In genomic region chr2:129536377-129536776, GRCm38 (mm10) we compare ENCODE assay signal across 22 mouse cellular contexts. TPM values are rescaled to one million over a fixed set of nuclear protein-coding genes. Genes with fewer than 3 reads are reported as not detected.
DNase-seq lines count a peak whose midpoint lies in the region; ATAC-seq and TF ChIP-seq lines count a peak whose summit lies in the region.
"Had no signal": no experiment of that assay in that cellular context is flagged by ENCODE, and none has a peak within 500 bp of the region (broad histone marks: within the 10 kb centered on the region; RNA-seq: fewer than 3 reads in every experiment).

Gene F830045P16Rik (minus strand): TSS chr2:129536602.

- no peak within 1 kb of the TSS for H3K4me2 ChIP-seq in forebrain, embryonic 11.5 days (ENCODE audit: low read depth, low read length, severe bottlenecking)
- H3K4me2 ChIP-seq in forebrain, embryonic 13.5 days: no peak within 1 kb of the TSS
- no peak within 1 kb of the TSS for H3K4me2 ChIP-seq in hindbrain, embryonic 12.5 days (replicated peaks)
- H3K4me2 ChIP-seq in hindbrain, postnatal 0 days (ENCODE audit: low read depth, low read length): no peak within 1 kb of the TSS
- H3K4me2 ChIP-seq in neural tube, embryonic 13.5 days: no peak within 1 kb of the TSS
- H3K4me2 ChIP-seq in midbrain, embryonic 13.5 days (replicated peaks): no peak within 1 kb of the TSS
- H3K4me2 ChIP-seq: embryonic facial prominence, embryonic 12.5 days; liver, embryonic 13.5 days; lung, embryonic 15.5 days had no signal

- no peak within 1 kb of the TSS for H3K4me3 ChIP-seq in forebrain, embryonic 11.5 days (ENCODE audit: low read depth, low read length)
- H3K4me3 ChIP-seq in forebrain, embryonic 13.5 days: no peak within 1 kb of the TSS
- no peak within 1 kb of the TSS for H3K4me3 ChIP-seq in hindbrain, embryonic 12.5 days
- H3K4me3 ChIP-seq in hindbrain, postnatal 0 days (ENCODE audit: low read length): no peak within 1 kb of the TSS
- no peak within 1 kb of the TSS for H3K4me3 ChIP-seq in neural tube, embryonic 13.5 days
- H3K4me3 ChIP-seq in midbrain, embryonic 13.5 days (replicated peaks): no peak within 1 kb of the TSS
- H3K4me3 ChIP-seq: embryonic facial prominence, embryonic 12.5 days; liver, embryonic 13.5 days; lung, embryonic 15.5 days had no signal

- ATAC-seq in forebrain, embryonic 11.5 days (replicated peaks; ENCODE audit: low FRiP score): no peak
- ATAC-seq in forebrain, embryonic 13.5 days: no peak
- no peak for ATAC-seq in hindbrain, embryonic 12.5 days (ENCODE audit: low FRiP score)
- ATAC-seq in hindbrain, postnatal 0 days: no peak
- ATAC-seq in neural tube, embryonic 13.5 days (ENCODE audit: low read depth): no peak
- ATAC-seq in midbrain, embryonic 13.5 days: no peak

- no peak within 1 kb of the TSS for H3K9ac ChIP-seq in forebrain, embryonic 11.5 days (ENCODE audit: low read length)
- no peak within 1 kb of the TSS for H3K9ac ChIP-seq in forebrain, embryonic 13.5 days
- no peak within 1 kb of the TSS for H3K9ac ChIP-seq in hindbrain, embryonic 12.5 days
- no peak within 1 kb of the TSS for H3K9ac ChIP-seq in hindbrain, postnatal 0 days (replicated peaks; ENCODE audit: low read length)
- H3K9ac ChIP-seq in neural tube, embryonic 13.5 days: 0 out of 2 replicates have a peak within 1 kb of the TSS, but pooled peaks have one; percentile 8
- no peak within 1 kb of the TSS; the same call in 1 of the 2 replicates for H3K9ac ChIP-seq in midbrain, embryonic 13.5 days (replicated peaks)
- H3K9ac ChIP-seq: embryonic facial prominence, embryonic 12.5 days; liver, embryonic 13.5 days; lung, embryonic 15.5 days had no signal

- peak; percentile 44 for DNase-seq in forebrain, embryonic 11.5 days (ENCODE audit: low spot score)
- no peak for DNase-seq in hindbrain, postnatal 0 days (ENCODE audit: low spot score)
- no peak for DNase-seq in neural tube, embryonic 10.5 days (ENCODE audit: extremely low spot score, low spot score)
- no peak for DNase-seq in urinary bladder, postnatal 4 days (ENCODE audit: low spot score in 2 of 2)
- DNase-seq: adrenal gland, postnatal 10 days; kidney, adult 8-10 months; liver, embryonic 13.5 days; spleen, adult 18-20 months had no signal

- 47% methylated on average over 2 of the region's 2 CpGs for WGBS in forebrain, embryonic 11.5 days
- WGBS in forebrain, embryonic 13.5 days: 57% methylated on average over 2 of the region's 2 CpGs
- 58% methylated on average over 2 of the region's 2 CpGs for WGBS in hindbrain, embryonic 12.5 days
- 62% methylated on average over 2 of the region's 2 CpGs for WGBS in hindbrain, postnatal 0 days
- 57% methylated on average over 2 of the region's 2 CpGs for WGBS in neural tube, embryonic 13.5 days
- 52% methylated on average over 2 of the region's 2 CpGs for WGBS in midbrain, embryonic 13.5 days

- no peaks in the 10 kb centered on the region for H3K27me3 ChIP-seq in forebrain, embryonic 11.5 days (ENCODE audit: control insufficient read depth, insufficient read depth, low read length)
- H3K27me3 ChIP-seq in forebrain, embryonic 13.5 days: no peaks in the 10 kb centered on the region
- peaks cover 30% of the 10 kb centered on the region for H3K27me3 ChIP-seq in hindbrain, embryonic 12.5 days
- H3K27me3 ChIP-seq in hindbrain, postnatal 0 days (ENCODE audit: insufficient read depth, low read length): no peaks in the 10 kb centered on the region
- H3K27me3 ChIP-seq in neural tube, embryonic 13.5 days: peaks cover 13% of the 10 kb centered on the region
- H3K27me3 ChIP-seq in midbrain, embryonic 13.5 days: peaks cover 3% of the 10 kb centered on the region; the same call in 1 of the 2 replicates
- H3K27me3 ChIP-seq: CH12.LX; embryonic facial prominence, embryonic 12.5 days; liver, embryonic 13.5 days; lung, embryonic 15.5 days had no signal

- H3K36me3 ChIP-seq in forebrain, embryonic 11.5 days (ENCODE audit: control insufficient read depth, insufficient read depth, low read length): no peaks in the 10 kb centered on the region
- no peaks in the 10 kb centered on the region for H3K36me3 ChIP-seq in forebrain, embryonic 13.5 days (ENCODE audit: poor library complexity, severe bottlenecking)
- no peaks in the 10 kb centered on the region for H3K36me3 ChIP-seq in hindbrain, embryonic 12.5 days
- H3K36me3 ChIP-seq in hindbrain, postnatal 0 days (ENCODE audit: insufficient read depth, low read length): no peaks in the 10 kb centered on the region
- H3K36me3 ChIP-seq in neural tube, embryonic 13.5 days: no peaks in the 10 kb centered on the region
- H3K36me3 ChIP-seq in midbrain, embryonic 13.5 days: no peaks in the 10 kb centered on the region
- H3K36me3 ChIP-seq: embryonic facial prominence, embryonic 12.5 days; liver, embryonic 13.5 days; lung, embryonic 15.5 days had no signal

- no peak for TF ChIP-seq CTCF in hindbrain, postnatal 0 days (IDR thresholded peaks at IDR 0.05; ENCODE audit: low read depth)

- no peaks in the 10 kb centered on the region for H3K9me3 ChIP-seq in forebrain, embryonic 11.5 days (ENCODE audit: control insufficient read depth, low read length)
- H3K9me3 ChIP-seq in forebrain, embryonic 13.5 days (replicated peaks): no peaks in the 10 kb centered on the region
- no peaks in the 10 kb centered on the region for H3K9me3 ChIP-seq in hindbrain, embryonic 12.5 days (replicated peaks)
- no peaks in the 10 kb centered on the region for H3K9me3 ChIP-seq in hindbrain, postnatal 0 days (ENCODE audit: low read length)
- no peaks in the 10 kb centered on the region for H3K9me3 ChIP-seq in neural tube, embryonic 13.5 days
- H3K9me3 ChIP-seq in midbrain, embryonic 13.5 days: no peaks in the 10 kb centered on the region
- H3K9me3 ChIP-seq: embryonic facial prominence, embryonic 12.5 days; liver, embryonic 13.5 days; lung, embryonic 15.5 days had no signal

- H3K4me1 ChIP-seq in forebrain, embryonic 11.5 days (replicated peaks; ENCODE audit: control insufficient read depth, insufficient read depth, low read length): peaks cover 10% of the 10 kb centered on the region; the same call in 1 of the 2 replicates
- peaks cover 16% of the 10 kb centered on the region for H3K4me1 ChIP-seq in forebrain, embryonic 13.5 days
- H3K4me1 ChIP-seq in hindbrain, embryonic 12.5 days: peaks cover 11% of the 10 kb centered on the region
- H3K4me1 ChIP-seq in hindbrain, postnatal 0 days (ENCODE audit: insufficient read depth, low read length): peaks cover 10% of the 10 kb centered on the region; the same call in 1 of the 2 replicates
- peaks cover 25% of the 10 kb centered on the region for H3K4me1 ChIP-seq in neural tube, embryonic 13.5 days (replicated peaks)
- peaks cover 28% of the 10 kb centered on the region for H3K4me1 ChIP-seq in midbrain, embryonic 13.5 days (replicated peaks)
- H3K4me1 ChIP-seq: lung, embryonic 15.5 days had no signal

- no peak within 1 kb of the TSS for H3K27ac ChIP-seq in forebrain, embryonic 11.5 days (ENCODE audit: low read depth, low read length)
- H3K27ac ChIP-seq in forebrain, embryonic 13.5 days: no peak within 1 kb of the TSS
- 0 out of 2 replicates have a peak within 1 kb of the TSS, but pooled peaks have one; percentile 40 for H3K27ac ChIP-seq in hindbrain, embryonic 12.5 days
- H3K27ac ChIP-seq in hindbrain, postnatal 0 days: no peak within 1 kb of the TSS
- 0 out of 2 replicates have a peak within 1 kb of the TSS, but pooled peaks have one; percentile 23 for H3K27ac ChIP-seq in neural tube, embryonic 13.5 days (replicated peaks)
- H3K27ac ChIP-seq in midbrain, embryonic 13.5 days: peak within 1 kb of the TSS; percentile 37
- H3K27ac ChIP-seq: embryonic facial prominence, embryonic 12.5 days; liver, embryonic 13.5 days; lung, embryonic 15.5 days had no signal

RNA-seq across cellular contexts. Expression of gene F830045P16Rik, which starts in this region (rescaled TPM):
- polyA plus RNA-seq in forebrain, embryonic 11.5 days (2014; fragmentation: Nextera tagmentation; extraction: Ambion mirVana): not detected in 2 replicates
- not detected in 2 replicates for polyA plus RNA-seq in forebrain, embryonic 13.5 days (2015; fragmentation: Nextera tagmentation; extraction: Ambion mirVana)
- polyA plus RNA-seq in hindbrain, embryonic 12.5 days (2016; fragmentation: Nextera tagmentation; extraction: Ambion mirVana): 0.10 TPM in 1 of 2 replicates, not detected in the other
- not detected in 2 replicates for total RNA-seq in hindbrain, postnatal 0 days (2014; rRNA removed)
- not detected in 2 replicates for polyA plus RNA-seq in hindbrain, postnatal 0 days (2015; fragmentation: Nextera tagmentation; extraction: Ambion mirVana)
- not detected in 2 replicates for polyA plus RNA-seq in neural tube, embryonic 13.5 days (2015; fragmentation: Nextera tagmentation; extraction: Ambion mirVana)
- not detected in 2 replicates for polyA plus RNA-seq in midbrain, embryonic 13.5 days (2015; fragmentation: Nextera tagmentation; extraction: Ambion mirVana)
- total RNA-seq: adrenal gland, postnatal 10 days; CH12.LX; common myeloid progenitor, adult 5-6 weeks; gastrocnemius, adult 8-10 months had no signal
- polyA plus RNA-seq: brain, embryonic 14.5 days; embryonic facial prominence, embryonic 12.5 days; heart, postnatal 0 days; large intestine, adult 2 months; liver, embryonic 13.5 days; lung, embryonic 15.5 days; stomach, embryonic 14.5 days; thymus, postnatal 0 days had no signal

Comparison
In these comparisons a context has a peak if more than half of its experiments do, and no peak if none do; other contexts are left out.
1. H3K27ac ChIP-seq: peak in hindbrain, embryonic 12.5 days (single experiment), neural tube, embryonic 13.5 days (single experiment) and midbrain, embryonic 13.5 days (single experiment); none in forebrain, embryonic 11.5 days (single experiment), forebrain, embryonic 13.5 days (single experiment) and hindbrain, postnatal 0 days (single experiment).
2. Peak in DNase-seq in forebrain, embryonic 11.5 days; RNA of the gene not detected or under 1 TPM.